Mouse (Mus musculus): ENCODE data around the gene Phf12.

DNA sequence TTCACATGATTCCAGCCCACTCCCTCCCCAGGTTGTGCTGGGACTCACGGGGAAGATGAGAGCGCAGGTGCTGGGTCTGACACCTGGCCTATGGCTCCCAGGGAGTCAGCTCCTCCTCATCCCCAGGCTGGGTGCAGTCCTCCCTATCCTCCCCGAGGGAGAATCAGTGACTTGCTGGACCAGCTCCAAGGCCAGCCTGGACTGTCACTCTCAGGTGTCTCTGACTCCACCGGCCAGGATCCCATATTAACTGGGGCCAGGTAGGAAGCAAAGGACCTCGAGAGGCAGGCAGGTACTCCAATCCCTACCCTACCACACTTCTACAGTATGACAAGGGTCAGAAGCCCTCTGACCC, 16.5 kb upstream of the Phf12 start:
- TF ChIP-seq CTCF (IDR thresholded peaks at IDR 0.05; ENCODE audit: control insufficient read depth, insufficient read depth, insufficient read length) = no peak
- no peak for TF ChIP-seq MAX (IDR thresholded peaks at IDR 0.05)
